Mouse (Mus musculus): ENCODE results near the gene Plce1. TPM values are rescaled to one million over a fixed set of nuclear protein-coding genes. Genes with fewer than 3 reads are reported as not detected.
"Not testable (repeated sequence)": the region's sequence is repeated elsewhere in the genome, so short reads cannot be mapped to it uniquely, and the experiment has no call there.

Gene Plce1
- polyA plus RNA-seq, 1 experiment from 2014 or later: 0.60 TPM

- no peaks in the 10 kb centered on the region for H3K4me1 ChIP-seq (ENCODE audit: insufficient read depth)
- H3K27ac ChIP-seq (ENCODE audit: low read depth): no peak overlapping the region
- no peak overlapping the region for H3K4me2 ChIP-seq (ENCODE audit: low read depth, low read length)
- no peak for ATAC-seq
- DNase-seq: no peak
- no peak for TF ChIP-seq EP300 (IDR thresholded peaks at IDR 0.05; ENCODE audit: low read depth)
- no peak for TF ChIP-seq CTCF (IDR thresholded peaks at IDR 0.05; ENCODE audit: low read depth)
- no peaks in the 10 kb centered on the region for H3K27me3 ChIP-seq (ENCODE audit: insufficient read depth, low read length)
- no peaks in the 10 kb centered on the region for H3K36me3 ChIP-seq (replicated peaks; ENCODE audit: insufficient read depth, low read length)
- no peak overlapping the region for H3K4me3 ChIP-seq (ENCODE audit: low read depth, low read length)
- 71% methylated on average over 9 of the region's 9 CpGs for WGBS (ENCODE audit: insufficient replicate concordance)
- no peaks in the 10 kb centered on the region for H3K9me3 ChIP-seq (ENCODE audit: low read length)
- H3K9ac ChIP-seq (replicated peaks): no peak overlapping the region
Measured at GRCm38 (mm10) chr19:38627075-38627768, 146.3 kb downstream of the Plce1 start.

DNA sequence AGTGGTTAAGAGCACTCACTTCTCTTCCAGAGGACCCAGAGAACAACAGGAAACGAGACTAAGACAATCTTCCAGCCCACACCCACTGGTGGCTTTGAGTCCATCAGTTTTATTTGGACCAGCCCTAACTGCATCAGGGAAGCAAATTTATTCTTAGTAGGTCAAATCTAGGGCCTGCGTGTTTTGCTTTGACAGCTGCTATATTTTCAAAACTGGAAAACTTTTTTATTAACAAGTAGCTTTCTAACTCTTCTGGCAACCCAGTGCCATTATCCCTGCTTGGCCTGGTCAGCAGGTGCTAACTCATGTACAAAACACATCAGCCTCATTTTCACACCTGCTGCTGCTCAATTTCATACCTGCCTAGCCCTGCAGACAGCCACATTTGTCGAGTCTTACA is 151.3 kb downstream of the Plce1 start:
- WGBS (ENCODE audit: insufficient replicate concordance): 54% methylated on average over 3 of the region's 3 CpGs
- Histone ChIP-seq H3K9ac (replicated peaks) (no peak overlapping the region), H3K27me3 (ENCODE audit: insufficient read depth, low read length) (no peaks in the 10 kb centered on the region), H3K4me1 (ENCODE audit: insufficient read depth) (no peaks in the 10 kb centered on the region), H3K27ac (ENCODE audit: low read depth) (no peak overlapping the region), H3K4me3 (ENCODE audit: low read depth, low read length) (no peak overlapping the region), H3K36me3 (replicated peaks; ENCODE audit: insufficient read depth, low read length) (no peaks in the 10 kb centered on the region), H3K9me3 (ENCODE audit: low read length) (no peaks in the 10 kb centered on the region), H3K4me2 (ENCODE audit: low read depth, low read length) (no peak overlapping the region)
- ATAC-seq (no peak), DNase-seq (no peak)
- TF ChIP-seq CTCF (IDR thresholded peaks at IDR 0.05; ENCODE audit: low read depth): no peak
- no peak for TF ChIP-seq EP300 (IDR thresholded peaks at IDR 0.05; ENCODE audit: low read depth)

GRCm38 (mm10) chr19:38633306-38633705 is 152.4 kb downstream of the Plce1 start:
- ATAC-seq: no peak
- no peak overlapping the region for H3K4me2 ChIP-seq (ENCODE audit: low read depth, low read length)

DNA sequence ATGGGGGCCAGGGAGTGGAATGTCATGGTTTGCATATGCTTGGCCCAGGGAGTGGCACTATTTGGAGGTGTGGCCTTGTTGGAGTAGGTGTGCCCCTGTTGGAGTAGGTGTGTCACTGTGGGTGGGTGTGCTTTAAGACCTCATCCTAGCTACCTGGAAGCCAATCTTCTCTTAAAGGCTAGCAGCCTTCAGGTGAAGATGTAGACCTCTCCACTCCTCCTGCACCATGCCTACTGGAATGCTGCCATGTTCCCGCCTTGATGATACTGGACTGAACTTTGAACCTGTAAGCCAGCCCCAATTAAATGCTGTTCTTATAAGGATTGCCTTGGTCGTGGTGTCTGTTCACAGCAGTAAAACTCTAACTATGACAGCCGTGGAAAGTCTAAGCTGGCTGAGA is 158.1 kb downstream of the Plce1 start:
- DNase-seq: no peak
- no peak overlapping the region for H3K4me3 ChIP-seq (ENCODE audit: low read depth, low read length)
- ATAC-seq: no peak
- TF ChIP-seq EP300 (IDR thresholded peaks at IDR 0.05; ENCODE audit: low read depth): no peak
- TF ChIP-seq CTCF (IDR thresholded peaks at IDR 0.05; ENCODE audit: low read depth): no peak
- H3K36me3 ChIP-seq (replicated peaks; ENCODE audit: insufficient read depth, low read length): no peaks in the 10 kb centered on the region
- H3K27me3 ChIP-seq (ENCODE audit: insufficient read depth, low read length): no peaks in the 10 kb centered on the region
- WGBS (ENCODE audit: insufficient replicate concordance): 73% methylated on average over 3 of the region's 3 CpGs
- H3K9ac ChIP-seq (replicated peaks): no peak overlapping the region
- H3K4me1 ChIP-seq (ENCODE audit: insufficient read depth): no peaks in the 10 kb centered on the region
- no peak overlapping the region for H3K27ac ChIP-seq (ENCODE audit: low read depth)
- no peaks in the 10 kb centered on the region for H3K9me3 ChIP-seq (ENCODE audit: low read length)
- no peak overlapping the region for H3K4me2 ChIP-seq (ENCODE audit: low read depth, low read length)

More at GRCm38 (mm10) chr19:38633306-38633705, 152.4 kb downstream of the Plce1 start:
- Histone ChIP-seq H3K27me3 (ENCODE audit: insufficient read depth, low read length) (no peaks in the 10 kb centered on the region), H3K9ac (replicated peaks) (no peak overlapping the region), H3K4me3 (ENCODE audit: low read depth, low read length) (no peak overlapping the region), H3K36me3 (replicated peaks; ENCODE audit: insufficient read depth, low read length) (no peaks in the 10 kb centered on the region), H3K27ac (ENCODE audit: low read depth) (no peak overlapping the region), H3K4me1 (ENCODE audit: insufficient read depth) (no peaks in the 10 kb centered on the region), H3K9me3 (ENCODE audit: low read length) (no peaks in the 10 kb centered on the region)
- no peak for DNase-seq
- WGBS (ENCODE audit: insufficient replicate concordance): 50% methylated on average over 5 of the region's 5 CpGs
- TF ChIP-seq EP300 (IDR thresholded peaks at IDR 0.05; ENCODE audit: low read depth) (no peak), CTCF (IDR thresholded peaks at IDR 0.05; ENCODE audit: low read depth) (no peak)

DNA sequence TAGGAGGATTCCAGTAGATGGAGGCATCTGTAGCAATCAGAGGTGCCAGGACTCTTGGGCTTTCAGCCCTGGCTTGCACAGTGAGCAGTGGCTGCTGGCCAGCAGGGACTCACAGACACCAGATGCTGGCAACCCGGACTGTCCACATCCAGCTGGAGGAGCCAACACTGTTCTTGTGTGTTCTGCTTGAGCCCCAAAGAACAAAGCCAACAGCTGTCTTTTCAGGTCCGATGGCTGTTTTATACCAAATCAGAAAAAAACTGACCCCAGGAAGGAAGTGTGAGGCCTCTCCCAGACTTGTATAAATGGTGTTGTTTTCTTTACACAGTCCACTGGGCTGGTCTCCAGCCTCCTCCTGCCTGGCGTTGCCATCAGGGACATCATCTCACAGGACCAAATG is 158.9 kb downstream of the Plce1 start:
- Histone ChIP-seq H3K36me3 (replicated peaks; ENCODE audit: insufficient read depth, low read length) (no peaks in the 10 kb centered on the region), H3K27me3 (ENCODE audit: insufficient read depth, low read length) (no peaks in the 10 kb centered on the region), H3K4me3 (ENCODE audit: low read depth, low read length) (no peak overlapping the region), H3K4me2 (ENCODE audit: low read depth, low read length) (no peak overlapping the region), H3K9ac (replicated peaks) (no peak overlapping the region), H3K9me3 (ENCODE audit: low read length) (no peaks in the 10 kb centered on the region), H3K27ac (ENCODE audit: low read depth) (no peak overlapping the region), H3K4me1 (ENCODE audit: insufficient read depth) (no peaks in the 10 kb centered on the region)
- WGBS (ENCODE audit: insufficient replicate concordance): 40% methylated on average over 3 of the region's 3 CpGs
- no peak for DNase-seq
- TF ChIP-seq EP300 (IDR thresholded peaks at IDR 0.05; ENCODE audit: low read depth) (no peak), CTCF (IDR thresholded peaks at IDR 0.05; ENCODE audit: low read depth) (no peak)
- ATAC-seq: no peak

DNA sequence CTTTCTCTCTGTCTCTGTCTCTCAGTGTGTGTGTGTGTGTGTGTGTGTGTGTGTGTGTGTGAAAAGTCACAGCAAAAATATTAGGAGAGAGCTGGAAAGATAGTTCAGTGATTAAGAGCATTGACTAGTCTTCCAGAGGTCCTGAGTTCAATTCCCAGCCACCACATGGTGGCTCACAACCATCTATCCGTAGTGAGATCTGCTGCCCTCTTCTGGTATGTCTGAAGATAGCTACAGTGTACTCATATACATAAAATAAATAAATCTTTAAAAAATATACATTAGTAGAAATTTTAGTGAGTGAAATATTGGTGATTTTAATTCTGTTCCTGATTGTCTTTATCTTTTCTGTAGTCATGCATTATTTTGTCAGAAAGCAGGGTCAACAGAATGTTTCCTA is 161.6 kb downstream of the Plce1 start:
- not testable (repeated sequence) for H3K9me3 ChIP-seq (ENCODE audit: low read length); H3K4me3 ChIP-seq (ENCODE audit: low read depth, low read length); H3K4me2 ChIP-seq (ENCODE audit: low read depth, low read length); H3K27ac ChIP-seq (ENCODE audit: low read depth); DNase-seq; ATAC-seq; H3K27me3 ChIP-seq (ENCODE audit: insufficient read depth, low read length); H3K4me1 ChIP-seq (ENCODE audit: insufficient read depth); H3K36me3 ChIP-seq (replicated peaks; ENCODE audit: insufficient read depth, low read length); H3K9ac ChIP-seq (replicated peaks)
- 42% methylated on average over 1 of the region's 1 CpGs for WGBS (ENCODE audit: insufficient replicate concordance)
- TF ChIP-seq CTCF (IDR thresholded peaks at IDR 0.05; ENCODE audit: low read depth): peak; percentile 40
